Mouse (Mus musculus): ENCODE data around the gene Spag5. TPM values are rescaled to one million over a fixed set of nuclear protein-coding genes. Genes with fewer than 3 reads are reported as not detected.

Spag5 gene
- 18.5 and 21.4 TPM in 2 replicates for polyA plus RNA-seq (2012; rRNA removed)

DNA sequence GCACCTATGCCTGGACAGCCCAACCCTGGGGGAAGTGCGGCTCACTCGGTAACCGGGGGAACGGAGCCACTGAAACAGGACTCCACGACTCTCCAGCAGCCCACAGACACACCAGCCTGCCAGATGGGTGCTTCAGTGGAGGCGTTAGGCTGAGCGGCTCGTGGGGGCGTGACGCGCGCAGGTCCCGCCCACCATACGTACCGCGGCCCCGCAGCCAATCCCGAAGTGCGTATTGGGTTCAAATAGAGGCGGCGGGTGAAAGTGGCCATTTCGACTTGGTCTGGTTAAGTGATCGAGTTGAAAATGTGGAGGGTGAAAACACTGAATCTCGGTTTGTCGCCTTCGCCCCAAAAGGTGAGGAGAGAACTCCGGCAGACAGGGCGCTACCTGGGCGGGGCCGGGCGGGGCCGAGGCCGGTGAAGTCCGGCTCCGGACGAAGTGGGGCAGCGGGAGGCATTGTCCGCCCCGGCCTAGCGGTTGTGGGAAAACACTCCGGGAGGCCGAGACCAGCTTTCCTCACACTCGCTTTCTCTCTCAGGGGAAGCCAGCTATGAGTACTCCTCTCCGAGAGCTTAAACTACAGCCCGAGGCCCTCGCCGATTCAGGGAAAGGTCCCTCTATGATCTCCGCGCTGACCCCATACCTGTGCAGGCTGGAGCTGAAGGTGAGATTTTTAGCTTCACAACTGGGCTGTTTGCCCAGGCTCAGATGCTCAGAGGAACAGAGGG lies at the start of gene Spag5:
TSS of gene Spag5 (plus strand) at position 173 of the 728 bp plus-strand sequence.

DNA sequence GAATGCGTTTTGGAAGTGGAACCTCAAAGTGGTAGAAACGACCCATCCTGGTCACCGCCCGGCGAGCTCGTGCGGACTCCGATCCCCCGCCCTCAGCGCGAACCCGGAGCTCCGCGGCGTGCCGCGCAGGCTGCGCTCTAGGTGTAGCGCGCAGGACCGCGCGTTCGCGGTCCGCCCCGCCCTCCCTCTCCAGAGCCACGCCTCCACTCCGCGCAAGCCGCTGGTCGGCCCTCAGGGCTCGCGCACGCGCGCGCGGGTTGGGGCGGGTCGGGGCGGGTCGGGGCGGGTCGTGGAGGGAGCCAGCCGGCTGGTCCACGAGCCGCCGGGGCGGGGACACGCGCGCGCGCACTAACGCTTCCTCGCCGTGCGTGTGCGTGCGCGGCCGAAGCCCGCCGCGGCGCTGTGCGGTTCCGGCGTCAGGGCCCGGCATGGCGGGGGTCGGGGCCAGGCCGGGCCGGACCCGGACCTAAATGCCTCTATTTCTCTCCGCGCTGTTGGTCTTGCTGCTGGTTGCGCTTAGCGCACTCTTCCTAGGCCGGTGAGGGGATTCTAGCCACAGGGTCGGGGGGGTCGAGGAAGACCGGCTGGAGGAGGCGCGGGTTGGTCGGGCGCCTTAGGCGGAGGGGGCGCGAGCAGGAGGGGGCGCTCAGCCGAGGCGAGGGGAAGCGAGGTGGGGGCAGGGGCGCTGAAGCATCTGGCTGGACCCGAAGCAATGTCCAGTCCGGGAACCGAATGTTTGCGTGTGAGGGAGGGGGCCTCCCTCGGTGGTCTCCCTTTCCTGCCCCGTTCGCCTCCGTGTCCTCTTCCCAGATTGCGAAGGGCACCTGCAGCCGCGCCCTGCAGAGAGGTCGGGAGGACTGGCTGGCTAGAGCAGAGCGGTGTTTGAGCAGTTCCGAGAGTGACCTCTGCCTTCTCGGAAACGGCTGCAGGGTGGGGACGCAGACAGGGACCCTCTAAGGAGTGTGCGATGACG lies 39.7 kb upstream of the Spag5 start, which contains the start of gene 2610507B11Rik:
TSS of gene 2610507B11Rik (plus strand) at position 373 of the 973 bp plus-strand sequence.

DNA sequence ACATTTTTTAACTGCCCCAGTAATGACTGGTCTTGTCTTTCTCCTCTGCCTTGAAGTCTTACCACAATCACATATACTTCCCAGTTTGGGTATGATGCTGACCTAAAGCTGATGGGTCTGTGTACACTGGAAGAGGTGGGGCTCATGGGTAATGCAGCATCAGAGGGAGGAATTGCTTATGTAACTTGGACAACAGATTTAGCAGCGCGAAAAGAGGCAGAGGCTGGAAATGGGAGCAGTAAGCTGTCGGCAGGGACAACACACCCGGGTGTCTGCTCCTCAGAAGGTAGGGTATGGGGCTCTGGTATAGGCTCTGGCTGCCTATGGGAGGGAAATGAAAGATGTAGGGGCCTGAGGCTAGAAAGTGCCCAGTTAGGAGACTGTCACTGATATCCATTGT lies 10.7 kb upstream of the Spag5 start, which contains the start of gene BC030499:
TSS of gene BC030499 (plus strand) at position 188 of the 400 bp plus-strand sequence.

DNA sequence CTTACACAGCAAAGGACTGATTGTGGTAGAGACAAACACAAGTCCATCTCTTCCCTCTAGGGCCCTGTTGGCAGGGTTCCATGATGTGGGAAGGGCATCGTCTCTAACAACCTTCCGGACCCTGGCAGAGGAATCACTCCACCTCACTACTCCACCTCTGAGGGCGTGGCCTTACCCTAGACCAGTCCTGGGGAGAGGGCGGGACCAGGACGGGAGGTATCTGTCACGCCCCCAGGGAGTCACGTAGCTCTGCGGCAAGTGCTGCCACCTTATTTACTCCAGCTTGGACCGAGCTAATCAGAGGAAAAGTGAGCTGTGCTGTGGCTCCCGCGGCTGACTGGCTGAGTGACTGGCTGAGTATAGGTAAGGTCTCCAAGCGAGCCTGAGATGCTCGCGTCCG lies 21.5 kb downstream of the Spag5 start, which contains the start of gene Aldoc:
TSS of gene Aldoc (plus strand) at position 109 of the 400 bp plus-strand sequence.

DNA sequence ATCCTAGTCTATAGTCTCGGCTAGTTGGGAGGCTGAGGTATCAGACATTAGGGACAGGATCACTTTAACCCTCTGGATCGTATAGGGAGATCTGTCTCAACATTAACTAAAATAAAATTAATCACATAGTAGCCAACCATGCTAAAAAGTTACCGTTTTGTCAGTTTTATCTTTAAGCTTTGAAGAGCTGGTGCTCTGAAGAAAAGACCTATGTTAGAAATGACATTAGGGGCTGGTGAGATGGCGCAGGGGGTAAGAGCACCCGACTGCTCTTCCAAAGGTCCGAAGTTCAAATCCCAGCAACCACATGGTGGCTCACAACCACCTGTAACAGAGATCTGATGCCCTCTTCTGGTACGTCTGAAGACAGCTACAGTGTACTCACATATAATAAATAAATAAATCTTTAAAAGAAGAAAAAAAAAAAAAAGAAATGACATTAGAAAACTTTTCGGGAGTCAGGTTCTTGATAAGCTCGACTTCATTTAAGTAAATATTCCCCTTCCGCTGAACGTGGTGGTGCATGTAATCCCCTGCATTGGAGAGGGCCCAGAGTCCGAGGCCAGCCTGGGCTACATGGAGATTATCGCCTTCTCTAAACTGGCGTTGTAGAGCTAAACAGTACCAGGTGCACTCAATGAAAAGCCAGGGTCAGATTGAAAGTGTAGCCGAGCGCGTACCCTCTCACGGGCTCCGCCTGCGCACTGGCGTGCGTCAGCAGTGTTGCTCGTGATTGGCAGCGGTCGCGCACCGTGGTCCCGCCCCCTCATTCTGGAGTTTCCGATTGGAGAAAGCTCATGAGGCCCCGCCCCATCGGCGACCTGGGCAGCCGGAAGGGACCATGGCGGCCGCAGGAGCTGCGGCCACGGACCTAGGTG lies 26.5 kb downstream of the Spag5 start, which contains the start of gene Pigs:
TSS of gene Pigs (plus strand) at position 782 of the 878 bp plus-strand sequence.

DNA sequence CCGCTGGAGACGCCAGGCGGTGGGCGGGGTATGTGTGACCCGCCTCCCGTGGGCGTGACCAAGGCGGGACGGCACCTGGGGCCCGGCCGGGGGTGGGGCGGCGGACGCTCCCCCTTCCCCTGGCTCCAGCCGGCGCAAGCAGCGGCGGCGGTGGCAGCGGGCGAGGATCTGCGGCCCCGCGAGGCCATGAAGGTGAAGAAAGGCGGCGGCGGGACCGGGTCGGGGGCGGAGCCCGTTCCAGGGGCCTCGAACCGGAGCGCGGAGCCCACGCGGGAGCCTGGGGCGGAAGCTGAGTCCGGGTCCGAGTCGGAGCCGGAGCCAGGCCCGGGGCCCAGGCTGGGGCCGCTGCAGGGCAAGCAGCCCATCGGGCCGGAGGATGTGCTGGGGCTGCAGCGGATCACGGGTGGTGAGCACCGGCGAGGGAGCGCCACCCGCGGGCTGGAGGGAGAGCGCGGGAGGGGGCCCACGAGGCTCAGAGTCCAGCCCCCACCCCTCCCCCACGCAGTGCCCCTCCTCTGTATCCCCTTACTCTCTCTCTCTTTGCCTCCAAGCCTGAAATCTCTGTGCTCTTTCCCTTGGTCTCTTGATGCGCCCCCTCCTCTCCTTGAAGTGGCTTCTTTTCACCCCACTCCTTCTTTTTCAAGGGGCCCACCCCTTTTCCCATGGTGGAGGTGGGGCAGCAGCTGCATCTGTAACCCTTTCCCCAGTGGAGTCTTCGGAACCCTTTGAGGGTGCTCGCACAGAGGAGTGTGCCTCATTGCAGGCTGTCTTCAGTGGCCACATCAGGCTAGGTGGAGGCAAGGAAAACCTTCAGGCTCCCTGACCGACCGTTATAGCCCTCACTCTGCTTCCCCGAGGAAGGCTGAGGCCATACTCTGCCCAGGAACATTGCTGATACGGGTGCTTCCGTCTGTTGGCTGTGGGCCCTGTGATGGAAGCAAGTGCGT lies 42.3 kb downstream of the Spag5 start, which contains the start of gene Unc119:
TSS of gene Unc119 (plus strand) at position 102 of the 947 bp plus-strand sequence.

Other genes with a start within 250 kb of the Spag5 start
- 10.4 and 11.1 TPM in 2 replicates for gene Eral1, start 221.1 kb upstream of the Spag5 start, polyA plus RNA-seq (2012; rRNA removed)
- gene Fam222b, start 206.9 kb upstream of the Spag5 start, polyA plus RNA-seq (2012; rRNA removed), result 3.8 and 4.4 TPM in 2 replicates
- 32.6 and 35.0 TPM in 2 replicates for gene Traf4, start 135.9 kb upstream of the Spag5 start, polyA plus RNA-seq (2012; rRNA removed)
- gene Nek8, start 124.9 kb upstream of the Spag5 start, polyA plus RNA-seq (2012; rRNA removed), result 6.8 and 8.0 TPM in 2 replicates
- 61.3 and 70.4 TPM in 2 replicates for gene Tlcd1, start 124.8 kb upstream of the Spag5 start, polyA plus RNA-seq (2012; rRNA removed)
- 1,152 and 1,264 TPM in 2 replicates for gene Rpl23a, start 117.9 kb upstream of the Spag5 start, polyA plus RNA-seq (2012; rRNA removed)
- 15.5 and 16.1 TPM in 2 replicates for gene Rab34, start 113.1 kb upstream of the Spag5 start, polyA plus RNA-seq (2012; rRNA removed)
- gene Proca1, start 108.1 kb upstream of the Spag5 start, polyA plus RNA-seq (2012; rRNA removed), result 0.53 and 0.73 TPM in 2 replicates
- gene Sdf2, start 55.8 kb upstream of the Spag5 start, polyA plus RNA-seq (2012; rRNA removed), result 52.2 and 53.7 TPM in 2 replicates
- 5.3 and 6.8 TPM in 2 replicates for gene Supt6, start 55.5 kb upstream of the Spag5 start, polyA plus RNA-seq (2012; rRNA removed)
- gene 2610507B11Rik, start 39.8 kb upstream of the Spag5 start, polyA plus RNA-seq (2012; rRNA removed), result 19.5 and 19.6 TPM in 2 replicates
- gene BC030499, start 10.7 kb upstream of the Spag5 start, polyA plus RNA-seq (2012; rRNA removed), result 0.15 and 0.20 TPM in 2 replicates
- gene Aldoc, start 21.4 kb downstream of the Spag5 start, polyA plus RNA-seq (2012; rRNA removed), result 25.4 and 34.5 TPM in 2 replicates
- 21.8 and 25.8 TPM in 2 replicates for gene Pigs, start 26.9 kb downstream of the Spag5 start, polyA plus RNA-seq (2012; rRNA removed)
- 62.4 and 64.5 TPM in 2 replicates for gene Unc119, start 42.0 kb downstream of the Spag5 start, polyA plus RNA-seq (2012; rRNA removed)
- gene Foxn1, start 85.0 kb downstream of the Spag5 start, polyA plus RNA-seq (2012; rRNA removed), result not detected in 2 replicates
- gene Slc13a2, start 120.7 kb downstream of the Spag5 start, polyA plus RNA-seq (2012; rRNA removed), result 0.03 and 0.06 TPM in 2 replicates
- gene Slc46a1, start 164.2 kb downstream of the Spag5 start, polyA plus RNA-seq (2012; rRNA removed), result 12.7 and 14.6 TPM in 2 replicates
- gene Sarm1, start 196.2 kb downstream of the Spag5 start, polyA plus RNA-seq (2012; rRNA removed), result 0.25 and 0.26 TPM in 2 replicates
- 1,540 and 1,650 TPM in 2 replicates for gene Vtn, start 197.6 kb downstream of the Spag5 start, polyA plus RNA-seq (2012; rRNA removed)
- 0.09 and 0.22 TPM in 2 replicates for gene Sebox, start 201.9 kb downstream of the Spag5 start, polyA plus RNA-seq (2012; rRNA removed)
- 13.8 and 13.9 TPM in 2 replicates for gene Tmem199, start 210.6 kb downstream of the Spag5 start, polyA plus RNA-seq (2012; rRNA removed)
- gene Poldip2, start 210.7 kb downstream of the Spag5 start, polyA plus RNA-seq (2012; rRNA removed), result 41.8 and 45.1 TPM in 2 replicates
- gene Tnfaip1, start 234.8 kb downstream of the Spag5 start, polyA plus RNA-seq (2012; rRNA removed), result 10.0 and 10.2 TPM in 2 replicates
- gene Ift20, start 234.8 kb downstream of the Spag5 start, polyA plus RNA-seq (2012; rRNA removed), result 47.4 and 51.1 TPM in 2 replicates
- gene Tmem97, start 249.2 kb downstream of the Spag5 start, polyA plus RNA-seq (2012; rRNA removed), result 68.7 and 70.8 TPM in 2 replicates

All from liver, embryonic 18 days (tissue).